Comparison of ENCODE assay signal across 8 mouse cellular contexts in genomic region chr17:28524009-28524695, GRCm38 (mm10). TPM values are rescaled to one million over a fixed set of nuclear protein-coding genes. Genes with fewer than 3 reads are reported as not detected.
DNase-seq lines count a peak whose midpoint lies in the region; ATAC-seq lines count a peak whose summit lies in the region.

No protein-coding gene starts in this region.

- 75% methylated on average over 23 of the region's 23 CpGs for WGBS in heart, embryonic 12.5 days
- WGBS in heart, embryonic 11.5 days (ENCODE audit: insufficient replicate concordance): 78% methylated on average over 23 of the region's 23 CpGs
- WGBS in forebrain, embryonic 13.5 days: 91% methylated on average over 23 of the region's 23 CpGs

- no peak overlapping the region for H3K4me3 ChIP-seq in heart, embryonic 12.5 days
- H3K4me3 ChIP-seq in heart, embryonic 11.5 days (ENCODE audit: low read depth, low read length): no peak overlapping the region
- no peak overlapping the region for H3K4me3 ChIP-seq in forebrain, embryonic 13.5 days

- H3K27ac ChIP-seq in heart, embryonic 12.5 days (ENCODE audit: poor library complexity, severe bottlenecking): no peak overlapping the region
- H3K27ac ChIP-seq in heart, embryonic 11.5 days (ENCODE audit: low read depth, low read length): no peak overlapping the region
- H3K27ac ChIP-seq in forebrain, embryonic 13.5 days: no peak overlapping the region

- peak; percentile 68 to 69 for DNase-seq in B cell, adult 2 months
- peak; percentile 22 for DNase-seq in lung, postnatal 14 days
- DNase-seq in adipocyte (ENCODE audit: low spot score): no peak
- DNase-seq in urinary bladder, adult 18-20 months (ENCODE audit: low spot score in 2 of 2): no peak
- DNase-seq in frontal cortex, postnatal 14 days (ENCODE audit: low spot score in 2 of 2): no peak

- H3K27me3 ChIP-seq in heart, embryonic 12.5 days (replicated peaks): peaks cover 41% of the 10 kb centered on the region
- H3K27me3 ChIP-seq in heart, embryonic 11.5 days (ENCODE audit: control insufficient read depth, insufficient read depth, low read length): peaks cover 15% of the 10 kb centered on the region
- peaks cover 23% of the 10 kb centered on the region for H3K27me3 ChIP-seq in forebrain, embryonic 13.5 days

- ATAC-seq in heart, embryonic 12.5 days (ENCODE audit: insufficient number of reproducible peaks, low FRiP score): no peak
- ATAC-seq in heart, embryonic 11.5 days (replicated peaks; ENCODE audit: insufficient number of reproducible peaks, low FRiP score, low TSS enrichment): no peak
- no peak for ATAC-seq in forebrain, embryonic 13.5 days

- no peaks in the 10 kb centered on the region for H3K9me3 ChIP-seq in heart, embryonic 12.5 days (replicated peaks)
- no peaks in the 10 kb centered on the region for H3K9me3 ChIP-seq in heart, embryonic 11.5 days (replicated peaks; ENCODE audit: control insufficient read depth, low read length)
- no peaks in the 10 kb centered on the region for H3K9me3 ChIP-seq in forebrain, embryonic 13.5 days (replicated peaks)

- H3K9ac ChIP-seq in heart, embryonic 12.5 days: no peak overlapping the region
- H3K9ac ChIP-seq in heart, embryonic 11.5 days (ENCODE audit: low read depth, low read length): no peak overlapping the region
- no peak overlapping the region for H3K9ac ChIP-seq in forebrain, embryonic 13.5 days

- no peaks in the 10 kb centered on the region for H3K36me3 ChIP-seq in heart, embryonic 12.5 days
- H3K36me3 ChIP-seq in heart, embryonic 11.5 days (ENCODE audit: control insufficient read depth, insufficient read depth, low read length): no peaks in the 10 kb centered on the region
- H3K36me3 ChIP-seq in forebrain, embryonic 13.5 days (ENCODE audit: poor library complexity, severe bottlenecking): no peaks in the 10 kb centered on the region

- 0 out of 2 replicates have a peak, but pooled peaks cover 11% of the 10 kb centered on the region for H3K4me1 ChIP-seq in heart, embryonic 12.5 days (replicated peaks)
- peaks cover 10% of the 10 kb centered on the region; the same call in 1 of the 2 replicates for H3K4me1 ChIP-seq in heart, embryonic 11.5 days (ENCODE audit: control insufficient read depth, insufficient read depth, low read length)
- peaks cover 21% of the 10 kb centered on the region for H3K4me1 ChIP-seq in forebrain, embryonic 13.5 days

- peak overlapping the region; percentile 94; the same call in 1 of the 2 replicates for H3K4me2 ChIP-seq in heart, embryonic 12.5 days
- H3K4me2 ChIP-seq in heart, embryonic 11.5 days: no peak overlapping the region
- peak overlapping the region; percentile 89; the same call in 1 of the 2 replicates for H3K4me2 ChIP-seq in forebrain, embryonic 13.5 days

RNA-seq across cellular contexts. Expression of gene Armc12, which starts 6.5 kb away (rescaled TPM):
- polyA plus RNA-seq in heart, embryonic 12.5 days (2016; fragmentation: Nextera tagmentation; extraction: Ambion mirVana): not detected in 2 replicates
- polyA plus RNA-seq in heart, embryonic 11.5 days (2014; fragmentation: Nextera tagmentation; extraction: Ambion mirVana): not detected in 2 replicates
- not detected in 2 replicates for polyA plus RNA-seq in forebrain, embryonic 13.5 days (2015; fragmentation: Nextera tagmentation; extraction: Ambion mirVana)

RNA-seq across cellular contexts. Expression of gene Fkbp5, which starts 6.8 kb away (rescaled TPM):
- polyA plus RNA-seq in heart, embryonic 12.5 days (2016; fragmentation: Nextera tagmentation; extraction: Ambion mirVana): 15.8 and 16.0 TPM in 2 replicates
- polyA plus RNA-seq in heart, embryonic 11.5 days (2014; fragmentation: Nextera tagmentation; extraction: Ambion mirVana): 5.0 and 5.8 TPM in 2 replicates
- 29.4 and 30.1 TPM in 2 replicates for polyA plus RNA-seq in forebrain, embryonic 13.5 days (2015; fragmentation: Nextera tagmentation; extraction: Ambion mirVana)

RNA-seq across cellular contexts. Expression of gene Clpsl2, which starts 25.1 kb away (rescaled TPM):
- not detected in 2 replicates for polyA plus RNA-seq in heart, embryonic 12.5 days (2016; fragmentation: Nextera tagmentation; extraction: Ambion mirVana)
- polyA plus RNA-seq in heart, embryonic 11.5 days (2014; fragmentation: Nextera tagmentation; extraction: Ambion mirVana): not detected in 2 replicates
- not detected in 2 replicates for polyA plus RNA-seq in forebrain, embryonic 13.5 days (2015; fragmentation: Nextera tagmentation; extraction: Ambion mirVana)

RNA-seq across cellular contexts. Expression of gene Clps, which starts 36.4 kb away (rescaled TPM):
- polyA plus RNA-seq in heart, embryonic 12.5 days (2016; fragmentation: Nextera tagmentation; extraction: Ambion mirVana): 0.31 TPM in 1 of 2 replicates, not detected in the other
- 0.73 TPM in 1 of 2 replicates, not detected in the other for polyA plus RNA-seq in heart, embryonic 11.5 days (2014; fragmentation: Nextera tagmentation; extraction: Ambion mirVana)
- 0.54 TPM in 1 of 2 replicates, not detected in the other for polyA plus RNA-seq in forebrain, embryonic 13.5 days (2015; fragmentation: Nextera tagmentation; extraction: Ambion mirVana)

RNA-seq across cellular contexts. Expression of gene Lhfpl5, which starts 51.3 kb away (rescaled TPM):
- 0.15 and 0.33 TPM in 2 replicates for polyA plus RNA-seq in heart, embryonic 12.5 days (2016; fragmentation: Nextera tagmentation; extraction: Ambion mirVana)
- polyA plus RNA-seq in heart, embryonic 11.5 days (2014; fragmentation: Nextera tagmentation; extraction: Ambion mirVana): 0.14 TPM in 1 of 2 replicates, not detected in the other
- 2.8 and 2.9 TPM in 2 replicates for polyA plus RNA-seq in forebrain, embryonic 13.5 days (2015; fragmentation: Nextera tagmentation; extraction: Ambion mirVana)

Comparison
In these comparisons a context has a peak if more than half of its experiments do, and no peak if none do; other contexts are left out.
1. DNase-seq: peak in B cell, adult 2 months (2 of 2) and lung, postnatal 14 days (single experiment); none in adipocyte (single experiment), urinary bladder, adult 18-20 months (0 of 2) and frontal cortex, postnatal 14 days (0 of 2).